Mouse (Mus musculus): ENCODE results near the gene Tamm41. TPM values are rescaled to one million over a fixed set of nuclear protein-coding genes. Genes with fewer than 3 reads are reported as not detected.

The Tamm41 gene
- polyA plus RNA-seq, 1 experiment from 2014 or later = 43.0 TPM

Other genes with a start within 250 kb of the Tamm41 start
- gene Vgll4, start 67.9 kb downstream of the Tamm41 start, polyA plus RNA-seq (2015; fragmentation: Nextera tagmentation; extraction: Ambion mirVana) = 75.1 and 77.1 TPM in 2 replicates
- gene Syn2, start 97.0 kb upstream of the Tamm41 start, polyA plus RNA-seq (2015; fragmentation: Nextera tagmentation; extraction: Ambion mirVana) = 2.2 and 2.6 TPM in 2 replicates
- not detected in 2 replicates for gene Gm17482, start 189.5 kb upstream of the Tamm41 start, polyA plus RNA-seq (2015; fragmentation: Nextera tagmentation; extraction: Ambion mirVana)
- gene Timp4, start 214.3 kb upstream of the Tamm41 start, polyA plus RNA-seq (2015; fragmentation: Nextera tagmentation; extraction: Ambion mirVana) = 1.1 and 1.4 TPM in 2 replicates

Data from stomach, embryonic 16.5 days (tissue).